Mouse (Mus musculus): ENCODE measurements at regions not wholly inside any gene's neighbourhood (a gene's known extent, or its start where the extent isn't known, plus 50 kb on each side); places are given as distances from the start of the nearest gene placed in this dataset.

DNA sequence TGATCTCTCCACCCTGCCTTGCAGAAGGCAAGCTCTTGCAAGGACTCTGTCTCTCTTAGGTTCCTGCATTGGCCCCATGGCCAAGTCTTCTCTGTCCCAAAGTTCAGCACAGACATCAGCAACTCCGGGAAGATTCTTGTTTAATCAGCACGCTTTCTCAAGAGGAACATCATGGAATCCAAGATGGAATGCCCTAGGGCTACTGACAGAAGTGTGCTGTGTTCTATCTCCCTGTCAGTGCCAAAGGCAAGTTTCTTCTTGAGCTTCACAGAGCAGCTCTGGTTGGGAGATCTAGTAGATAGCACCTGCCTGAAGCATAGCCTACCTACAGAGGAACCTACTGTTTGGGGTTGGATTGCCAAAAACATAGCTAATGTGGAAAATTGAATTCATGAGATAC is 189.9 kb downstream of the Gm19410 start:
- no peak for TF ChIP-seq EP300 (optimal IDR thresholded peaks at IDR 0.05)
- TF ChIP-seq CTCF (IDR thresholded peaks at IDR 0.05; ENCODE audit: low read depth): no peak

Measured in stomach, postnatal 0 days (tissue).